Mouse (Mus musculus) erythroblast, embryonic 14.5 days (primary cell): Measurements from ENCODE around the gene Drd2.

ENCODE experiments used
- GATA1 ChIP-seq: IDR thresholded peaks from 2 replicates; pipeline ENCODE4 v1.6.1; 2012; ENCODE audit warnings: low read length, inconsistent platforms, mixed read lengths
- TAL1 ChIP-seq: IDR thresholded peaks from 3 replicates; pipeline ENCODE4 v1.6.1; 2012; ENCODE audit warnings: low read length, inconsistent platforms, mixed read lengths

DNA sequence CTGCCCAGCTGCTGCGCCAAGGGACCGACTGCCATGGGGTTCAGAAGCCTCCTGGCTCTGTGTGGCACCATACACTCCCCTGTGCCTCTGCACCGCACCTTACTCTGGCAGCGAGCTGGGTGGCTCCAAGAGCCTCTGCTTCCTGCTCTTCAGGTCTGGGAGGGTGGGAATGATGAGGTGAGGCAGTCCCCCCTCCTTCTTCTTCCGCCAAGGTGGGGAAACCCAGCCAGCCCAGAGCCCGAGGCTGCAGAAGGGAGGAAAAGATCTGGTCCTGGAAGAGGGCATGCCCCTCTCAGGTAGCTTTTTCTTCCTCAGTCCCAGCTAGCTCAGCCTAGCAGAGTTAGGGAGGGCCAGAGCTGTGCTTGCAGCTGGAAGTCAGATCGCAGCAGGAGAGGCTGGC is 86.5 kb downstream of the Drd2 start, which contains the start of gene Ankk1:
- TF ChIP-seq TAL1 = no peak
- TF ChIP-seq GATA1 = no peak
